Mouse (Mus musculus) left cerebral cortex, postnatal 10 days (tissue): ENCODE measurements around the gene Fstl3. TPM values are rescaled to one million over a fixed set of nuclear protein-coding genes. Genes with fewer than 3 reads are reported as not detected.

Experiments used
- DNase-seq, 2 experiments: peaks; one replicate each; pipeline ENCODE4 v3.0.0; 2021 to 2022; ENCODE audit warnings: low spot score in 2 of 2, mixed read lengths in 1 of 2; ENCODE audit errors: extremely low spot score in 1 of 2
- intact Hi-C: fragments of 180-260 bp; cut with DNase I; formaldehyde crosslinking; loops from one replicate; pipeline ENCODE4 v1.15.1; 2025
- total RNA-seq, 2 experiments: library from RNA; stranded (reverse); gene quantifications; 2 replicates each; pipeline ENCODE4 v1.2.3; 2021

The Fstl3 gene
- total RNA-seq, 2 experiments from 2014 or later = 1.7 to 2.6 TPM

GRCm38 (mm10) chr10:79802331-79802971, 25.4 kb downstream of the Fstl3 start:
- peak in 1 of 2 experiments; percentile 62 for DNase-seq
- intact Hi-C loops = no loop called here

DNA sequence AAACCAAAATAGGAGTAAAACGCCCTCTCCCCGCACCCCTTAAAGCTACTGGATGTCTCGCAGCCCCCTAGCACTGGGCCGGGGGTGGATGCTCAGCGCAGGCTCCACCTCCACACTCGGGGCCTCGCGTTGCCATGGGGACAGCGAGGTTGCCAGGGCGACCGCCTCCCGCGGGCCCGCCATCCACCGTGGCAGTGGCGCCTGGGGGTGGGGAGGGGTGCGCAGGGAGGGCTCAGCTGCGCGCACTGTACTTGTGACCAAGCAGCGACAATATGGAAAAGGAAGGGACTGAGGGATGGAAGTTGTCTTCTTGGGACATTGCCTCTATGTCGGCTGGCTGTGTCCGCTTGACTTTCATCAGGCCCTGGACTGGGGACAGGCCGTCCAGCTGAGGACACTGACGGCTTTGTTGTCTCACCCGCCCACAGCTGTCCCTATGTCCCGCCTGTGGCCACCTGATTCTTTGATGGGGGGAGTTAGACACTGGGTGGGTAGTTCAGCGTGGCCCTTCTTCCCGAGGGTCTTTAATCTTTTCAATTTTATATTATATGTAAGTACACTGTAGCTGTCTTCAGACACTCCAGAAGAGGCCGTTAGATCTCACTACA, 26.7 kb downstream of the Fstl3 start:
- DNase-seq = peak; percentile 88 to 94
- intact Hi-C loops = no loop called here

- intact Hi-C loops = no loop called here
- peak in 1 of 2 experiments; percentile 85 for DNase-seq
These were observed 28.6 kb downstream of the Fstl3 start for GRCm38 (mm10) chr10:79805636-79806035.

GRCm38 (mm10) chr10:79806331-79806730, 29.3 kb downstream of the Fstl3 start:
- no peak for DNase-seq
- intact Hi-C loops = no loop called here

DNA sequence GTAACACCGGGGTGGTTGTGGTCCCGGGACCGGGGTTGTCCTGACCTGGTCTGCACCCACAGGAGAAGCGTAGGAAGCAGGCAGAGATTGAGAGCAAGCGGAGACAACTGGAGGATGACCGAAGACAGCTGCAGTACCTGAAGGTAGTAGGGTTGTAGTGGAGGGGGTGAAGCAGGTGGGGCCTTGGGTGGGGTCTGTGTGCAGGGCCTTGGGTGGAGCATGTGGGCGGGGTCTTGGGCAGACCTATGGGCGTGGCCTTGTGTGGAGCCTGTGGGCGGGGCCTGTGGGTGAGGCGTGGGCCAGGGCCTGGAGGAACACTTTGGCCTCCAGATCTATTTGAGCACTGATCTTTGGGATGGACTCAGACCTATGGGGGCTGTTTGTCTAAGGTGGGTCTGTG, 29.9 kb downstream of the Fstl3 start:
- intact Hi-C loops = no loop called here

GRCm38 (mm10) chr10:79807826-79808225, 30.8 kb downstream of the Fstl3 start:
- intact Hi-C loops = no loop called here
- peak in 1 of 2 experiments; percentile 68 for DNase-seq

More for the DNA sequence above, 29.9 kb downstream of the Fstl3 start:
- DNase-seq = no peak

DNA sequence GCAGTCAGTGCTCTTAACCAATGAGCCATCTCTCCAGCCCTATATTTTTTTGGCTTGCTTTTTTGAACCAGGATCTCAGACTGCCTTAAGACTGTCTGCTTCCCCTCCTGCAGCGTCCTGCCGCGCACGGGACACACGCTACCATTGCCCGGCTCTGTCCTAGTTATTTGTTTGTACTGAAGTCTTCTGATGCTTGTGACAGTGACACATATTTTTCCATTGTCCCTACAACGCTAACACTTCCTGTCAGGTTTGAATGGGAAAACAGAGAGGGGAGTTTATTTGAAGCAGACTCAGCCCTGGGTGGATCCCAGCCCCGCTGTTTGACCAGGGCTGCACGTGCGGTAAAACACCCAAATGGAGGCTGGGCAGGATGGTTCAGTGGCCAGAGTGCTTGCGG, 31.7 kb downstream of the Fstl3 start:
- intact Hi-C loops = no loop called here
- DNase-seq = peak in 1 of 2 experiments; percentile 60

DNA sequence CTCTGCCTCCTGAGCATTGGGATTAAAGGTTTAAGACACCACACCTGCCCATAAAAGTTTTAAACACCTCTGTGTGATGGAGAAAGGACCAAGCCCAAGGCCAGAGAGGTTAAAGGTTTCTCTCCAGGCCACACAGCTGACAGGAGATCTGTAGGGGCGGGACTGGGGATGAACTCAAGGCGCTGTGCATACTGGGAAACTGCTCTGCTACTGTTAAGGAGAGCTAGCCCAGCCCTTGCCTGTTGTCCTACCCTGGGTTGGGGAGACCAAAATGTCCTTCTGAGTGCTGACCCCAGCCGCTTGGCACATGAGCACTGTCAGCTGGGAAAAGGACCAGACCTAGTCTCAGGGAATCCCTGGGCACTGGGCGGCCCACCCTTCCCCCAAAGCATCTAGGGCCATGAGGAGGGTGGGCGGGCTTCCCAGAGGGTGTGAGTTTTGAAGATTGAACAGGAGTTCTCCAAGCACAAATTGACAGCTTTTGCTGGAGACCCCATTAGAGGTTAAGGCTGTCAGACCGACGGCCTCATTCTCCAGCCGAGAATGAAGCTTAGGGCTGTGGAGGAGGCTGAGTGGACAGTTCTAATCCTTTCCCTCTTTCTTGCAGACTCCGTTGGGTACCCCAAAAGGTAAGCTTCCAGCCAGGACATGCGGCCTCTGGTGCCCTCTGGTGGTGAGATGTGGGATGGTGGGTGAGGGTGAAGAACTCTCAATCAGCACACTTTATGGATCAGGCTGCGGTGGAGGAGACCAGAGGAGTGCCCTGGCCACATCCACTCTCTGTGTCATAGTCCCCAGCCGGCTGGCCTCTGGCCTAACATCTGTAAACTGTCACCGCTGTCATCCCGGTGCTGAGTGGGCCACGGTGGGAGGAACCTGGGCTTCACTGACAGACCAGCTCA, 34.9 kb downstream of the Fstl3 start:
- DNase-seq = peak; percentile 79 to 84
- intact Hi-C loops = loop anchor here (2.0 kb wide), 2 partner anchors 19 to 43 kb away; partner anchors contain the start of gene Palm

GRCm38 (mm10) chr10:79814271-79814842, 37.3 kb downstream of the Fstl3 start:
- DNase-seq = no peak
- intact Hi-C loops = no loop called here

DNA sequence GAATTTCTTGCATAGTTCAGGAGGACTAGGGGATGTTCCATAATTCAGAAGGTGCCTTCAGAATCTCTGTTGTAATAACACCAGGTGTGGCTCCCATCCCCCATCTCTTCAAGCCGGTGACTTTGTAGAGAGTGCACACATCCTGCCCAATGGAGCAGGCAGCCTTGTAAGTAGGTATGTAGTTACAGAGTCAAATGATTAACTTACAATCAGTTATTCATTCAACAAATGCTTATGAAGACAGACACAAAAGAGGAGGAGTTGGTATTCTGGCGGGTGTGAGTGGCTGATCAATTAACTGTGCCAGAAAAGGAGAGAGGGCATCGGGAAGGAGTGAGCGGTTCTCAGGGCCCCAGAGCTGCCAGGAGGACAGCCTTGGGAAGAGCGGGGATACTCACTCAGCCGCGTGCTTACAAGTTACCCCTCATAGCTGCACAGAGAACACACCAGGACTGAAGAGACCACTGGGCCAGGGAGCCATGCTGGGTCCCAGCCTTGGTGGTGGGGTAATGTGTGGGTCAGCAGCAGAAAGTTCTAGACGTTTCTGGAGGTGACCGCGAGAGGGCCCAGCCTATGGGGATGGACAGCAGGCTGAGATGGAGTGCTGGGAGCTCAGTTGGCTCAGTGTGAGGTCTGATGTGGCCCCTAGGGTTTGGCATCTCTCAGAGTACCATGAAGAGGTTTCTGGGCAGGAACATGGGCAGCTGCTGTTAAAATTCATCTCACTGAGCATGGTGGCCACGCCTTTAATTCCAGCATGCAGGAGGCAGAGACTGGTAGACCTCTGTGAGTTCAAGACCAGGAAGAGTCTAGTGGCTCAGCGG, 38.8 kb downstream of the Fstl3 start:
- intact Hi-C loops = no loop called here
- no peak for DNase-seq

DNA sequence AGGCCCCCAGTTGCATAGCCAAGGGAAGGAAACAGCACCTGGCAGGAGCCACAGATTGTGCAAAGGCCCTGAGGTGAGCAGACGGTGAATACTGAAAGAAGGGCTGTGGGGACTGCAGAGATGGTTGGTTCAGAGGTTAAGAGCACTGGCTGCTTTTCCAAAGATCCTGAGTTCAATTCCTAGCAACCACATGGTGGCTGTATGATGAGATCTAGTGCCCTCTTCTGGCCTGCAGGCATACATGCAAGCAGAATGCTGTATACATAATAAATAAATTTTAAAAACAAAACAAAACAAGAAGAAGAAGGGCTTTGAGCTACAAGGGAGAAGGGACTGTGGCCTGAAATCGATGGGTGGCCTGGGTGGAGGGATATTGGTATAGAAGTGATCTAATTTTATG, 40.0 kb downstream of the Fstl3 start:
- DNase-seq = no peak
- intact Hi-C loops = no loop called here

DNA sequence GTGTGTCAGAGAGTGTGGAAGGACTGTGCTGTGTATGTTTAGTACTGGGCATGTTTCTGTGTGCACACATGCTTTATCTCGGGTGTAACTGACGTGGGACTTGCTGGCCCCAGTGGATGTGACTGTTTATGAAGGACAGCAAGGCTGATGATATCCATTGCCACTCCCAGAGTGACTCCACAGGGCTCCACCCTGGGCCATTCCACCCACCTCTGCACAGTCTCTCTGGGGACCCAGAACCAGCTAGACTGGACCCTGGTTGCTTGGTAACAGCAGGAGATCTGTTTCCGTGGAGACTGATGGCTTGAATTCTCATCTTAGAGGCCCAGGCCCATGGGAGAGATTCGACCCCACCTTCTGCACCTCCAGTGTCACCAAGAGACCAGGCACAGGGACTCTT, 41.2 kb downstream of the Fstl3 start:
- intact Hi-C loops = no loop called here
- no peak for DNase-seq

DNA sequence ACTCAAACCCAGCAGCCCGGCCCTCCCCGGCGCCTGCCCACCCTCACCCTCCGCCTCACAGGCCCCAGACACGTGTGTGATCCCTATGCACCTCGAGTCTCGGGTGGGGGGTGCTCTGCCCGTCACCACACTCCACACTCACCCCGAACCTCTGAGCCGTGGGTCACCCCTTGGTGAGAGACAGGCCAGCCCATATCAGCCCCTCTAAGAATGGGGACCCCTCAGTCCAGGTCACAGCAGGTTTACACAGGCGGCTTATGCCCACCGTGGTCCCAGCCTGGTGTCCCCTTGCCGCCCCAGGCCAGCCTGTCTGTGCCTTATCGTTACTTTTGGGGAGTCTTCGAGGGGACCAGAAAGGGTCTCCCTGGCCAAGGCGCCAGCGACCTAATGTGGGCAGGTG, 42.5 kb downstream of the Fstl3 start:
- no peak for DNase-seq
- intact Hi-C loops = no loop called here

DNA sequence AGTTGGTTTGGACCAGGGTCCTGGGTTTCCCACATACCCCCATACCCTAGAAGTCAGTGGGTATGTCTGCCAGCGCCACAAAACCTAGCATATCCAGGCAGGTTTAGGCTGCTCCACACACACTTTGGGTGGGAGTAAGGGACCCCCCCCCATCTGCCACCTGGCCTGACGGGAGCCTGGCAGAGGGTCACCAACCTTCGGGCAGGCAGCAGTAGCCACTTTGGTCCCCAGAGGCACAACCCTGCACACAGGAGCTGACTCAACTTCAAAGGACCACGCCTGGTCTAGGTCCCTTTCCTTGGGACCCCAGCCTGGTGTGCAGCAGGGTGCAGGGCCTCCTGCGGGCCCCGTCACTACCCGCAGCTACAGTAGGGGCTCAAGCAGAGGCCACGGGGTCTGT, 43.2 kb downstream of the Fstl3 start:
- intact Hi-C loops = no loop called here
- no peak for DNase-seq

DNA sequence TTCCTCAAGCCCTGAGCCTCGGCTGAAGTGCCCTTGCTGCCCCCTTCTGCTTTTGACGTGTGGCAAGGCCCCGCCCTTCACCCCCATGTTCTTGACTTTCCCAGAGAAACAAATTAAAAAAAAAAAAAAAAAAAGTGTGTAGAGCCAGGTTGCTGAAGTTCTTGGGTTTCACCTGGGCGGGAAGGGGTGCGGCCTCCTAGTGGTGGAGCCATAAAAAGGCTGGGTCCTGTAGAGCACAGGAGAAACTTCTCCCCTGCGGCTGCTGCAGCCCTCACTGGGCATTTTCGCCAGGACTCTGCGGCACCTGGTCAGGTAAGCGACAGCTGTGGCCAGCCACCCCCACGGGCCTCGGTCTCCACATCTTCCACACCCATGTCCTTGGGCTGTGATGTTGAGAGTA, 43.7 kb downstream of the Fstl3 start, which contains the start of gene Misp:
Misp (plus strand) TSS at position 208 of the 400 bp plus-strand sequence.
- intact Hi-C loops = no loop called here
- DNase-seq = no peak

- intact Hi-C loops = no loop called here
- DNase-seq = no peak
These were observed 44.7 kb downstream of the Fstl3 start for GRCm38 (mm10) chr10:79821731-79822130.

GRCm38 (mm10) chr10:79822372-79822771, 45.3 kb downstream of the Fstl3 start:
- no peak for DNase-seq
- intact Hi-C loops = no loop called here

DNA sequence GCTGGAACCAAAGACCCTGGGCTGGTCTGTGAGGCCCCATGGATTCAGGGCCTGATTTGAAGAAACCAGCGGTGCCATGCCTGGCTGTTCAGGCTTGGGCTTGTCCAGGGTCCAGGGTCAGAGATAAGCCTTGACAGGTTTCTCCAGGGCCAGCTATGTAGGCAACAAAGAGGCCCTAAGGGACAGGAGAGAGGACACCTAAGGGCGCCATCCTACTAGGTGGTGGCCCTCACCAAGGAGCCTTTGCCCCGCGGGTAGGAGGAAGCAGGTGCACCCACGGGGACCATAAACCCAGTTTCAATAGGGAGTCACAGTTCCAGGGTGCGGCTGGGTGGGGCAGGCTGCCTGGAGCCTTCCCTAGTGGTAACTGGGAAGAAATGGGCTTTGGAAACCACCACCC, 45.9 kb downstream of the Fstl3 start:
- DNase-seq = no peak
- intact Hi-C loops = no loop called here
